Mouse (Mus musculus): ENCODE results near the gene Gm28043. TPM values are rescaled to one million over a fixed set of nuclear protein-coding genes. Genes with fewer than 3 reads are reported as not detected.
A peak's percentile ranks its signal among the peaks of the same experiment; 100 is the strongest.

Gm28043 gene
- polyA plus RNA-seq, 1 experiment from 2014 or later = 2.3 TPM

- Histone ChIP-seq H3K36me3 (no peaks in the 10 kb centered on the region), H3K4me2 (peak overlapping the region; percentile 20), H3K27me3 (no peaks in the 10 kb centered on the region), H3K9me3 (no peaks in the 10 kb centered on the region), H3K9ac (0 out of 2 replicates have a peak overlapping the region, but pooled peaks have one; percentile 9), H3K4me3 (no peak overlapping the region), H3K27ac (replicated peaks) (peak overlapping the region; percentile 76), H3K4me1 (replicated peaks) (peaks cover 44% of the 10 kb centered on the region)
- peak; percentile 69 for ATAC-seq (ENCODE audit: low read depth)
- WGBS = 30% methylated on average over 22 of the region's 22 CpGs
Observed at GRCm38 (mm10) chr17:29737849-29738804, 123.5 kb downstream of the Gm28043 start.

- Histone ChIP-seq H3K4me3 (no peak overlapping the region), H3K4me2 (no peak overlapping the region), H3K9ac (no peak overlapping the region), H3K9me3 (no peaks in the 10 kb centered on the region), H3K36me3 (no peaks in the 10 kb centered on the region), H3K4me1 (replicated peaks) (peaks cover 53% of the 10 kb centered on the region), H3K27ac (replicated peaks) (peak overlapping the region; percentile 54), H3K27me3 (no peaks in the 10 kb centered on the region)
- ATAC-seq (ENCODE audit: low read depth) = no peak
- WGBS = 48% methylated on average over 6 of the region's 6 CpGs
Observed at GRCm38 (mm10) chr17:29747466-29747865, 132.8 kb downstream of the Gm28043 start.

Small RNAs within 50 kb of the gene (microRNA-seq; reads per million reads assigned to microRNA genes)
- not detected for gene Mir7667

Other genes with a start within 250 kb of the Gm28043 start
- 12.4 and 14.4 TPM in 2 replicates for gene Pim1, start 124.1 kb upstream of the Gm28043 start, polyA plus RNA-seq (2015; fragmentation: Nextera tagmentation; extraction: Ambion mirVana)
- gene Gm17657, start 65.2 kb upstream of the Gm28043 start, polyA plus RNA-seq (2015; fragmentation: Nextera tagmentation; extraction: Ambion mirVana) = not detected in 2 replicates
- 24.4 and 24.7 TPM in 2 replicates for gene Tbc1d22b, start 65.1 kb upstream of the Gm28043 start, polyA plus RNA-seq (2015; fragmentation: Nextera tagmentation; extraction: Ambion mirVana)
- 1.1 and 1.9 TPM in 2 replicates for gene Tmem217, start 62.5 kb upstream of the Gm28043 start, polyA plus RNA-seq (2015; fragmentation: Nextera tagmentation; extraction: Ambion mirVana)
- gene Rnf8, start 86 bp upstream of the Gm28043 start, polyA plus RNA-seq (2015; fragmentation: Nextera tagmentation; extraction: Ambion mirVana) = 75.5 and 94.0 TPM in 2 replicates
- 127 and 131 TPM in 2 replicates for gene Cmtr1, start 45.7 kb downstream of the Gm28043 start, polyA plus RNA-seq (2015; fragmentation: Nextera tagmentation; extraction: Ambion mirVana)
- gene Ccdc167, start 102.2 kb downstream of the Gm28043 start, polyA plus RNA-seq (2015; fragmentation: Nextera tagmentation; extraction: Ambion mirVana) = 12.4 and 13.0 TPM in 2 replicates